Mouse (Mus musculus) megakaryocyte, embryonic 14.5 days (primary cell): ENCODE results near the gene Mrln. TPM values are rescaled to one million over a fixed set of nuclear protein-coding genes. Genes with fewer than 3 reads are reported as not detected.

Source experiments
- H3K27me3 ChIP-seq: replicated peaks from 2 replicates; pipeline ENCODE3; 2012; ENCODE audit warnings: inconsistent platforms
- H3K36me3 ChIP-seq: replicated peaks from 2 replicates; pipeline ENCODE3; 2012; ENCODE audit warnings: low read length, inconsistent platforms, mixed read lengths
- H3K4me1 ChIP-seq: 2 replicates; pipeline ENCODE4 v1.6.1; 2012; ENCODE audit warnings: inconsistent platforms
- H3K4me3 ChIP-seq: replicated peaks from 2 replicates; pipeline ENCODE3; 2012; ENCODE audit warnings: moderate library complexity, mild to moderate bottlenecking, inconsistent platforms
- H3K9me3 ChIP-seq: 2 replicates; pipeline ENCODE4 v1.6.1; 2012; ENCODE audit warnings: inconsistent platforms
- FLI1 ChIP-seq: IDR thresholded peaks from 2 replicates; pipeline ENCODE4 v1.6.1; 2012; ENCODE audit warnings: low read length, inconsistent platforms, mixed read lengths
- GATA1 ChIP-seq: IDR thresholded peaks from 3 replicates; pipeline ENCODE4 v1.6.1; 2012; ENCODE audit warnings: mixed read lengths, low read length, inconsistent platforms, borderline replicate concordance
- polyA plus RNA-seq: library from polyadenylated mRNA; stranded (reverse); fragments of >175 nt; gene quantifications from 2 replicates; pipeline ENCODE4 v1.2.3, GENCODE M21; 2012; ENCODE audit warnings: low replicate concordance; ENCODE audit not compliant: insufficient read depth

The Mrln gene
- polyA plus RNA-seq, 1 experiment: not detected

DNA sequence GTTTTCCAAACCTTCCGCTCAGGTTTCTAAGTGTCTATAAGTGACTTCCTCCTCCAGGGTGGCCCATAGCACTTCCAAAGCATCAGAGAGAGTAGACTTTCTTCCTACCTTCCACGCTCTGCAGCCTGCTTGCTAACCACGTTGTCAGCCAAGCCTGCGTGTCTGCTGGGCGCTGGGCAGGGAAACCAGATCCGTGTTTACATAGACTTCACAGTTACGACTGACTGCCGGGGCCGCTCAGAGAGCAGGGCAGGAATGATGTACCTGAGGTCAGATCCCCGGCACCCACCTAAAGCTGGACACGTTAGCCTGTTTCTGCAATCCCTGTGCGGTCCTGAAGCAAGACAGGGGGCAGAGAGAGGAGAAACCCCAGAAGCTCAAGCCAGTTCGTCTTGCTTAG is 36.1 kb upstream of the Mrln start:
- Histone ChIP-seq H3K36me3 (peaks cover 96% of the 10 kb centered on the region), H3K4me3 (no peak overlapping the region), H3K9me3 (no peaks in the 10 kb centered on the region), H3K4me1 (peaks cover 26% of the 10 kb centered on the region), H3K27me3 (no peaks in the 10 kb centered on the region)
- TF ChIP-seq GATA1 (no peak), FLI1 (no peak)

DNA sequence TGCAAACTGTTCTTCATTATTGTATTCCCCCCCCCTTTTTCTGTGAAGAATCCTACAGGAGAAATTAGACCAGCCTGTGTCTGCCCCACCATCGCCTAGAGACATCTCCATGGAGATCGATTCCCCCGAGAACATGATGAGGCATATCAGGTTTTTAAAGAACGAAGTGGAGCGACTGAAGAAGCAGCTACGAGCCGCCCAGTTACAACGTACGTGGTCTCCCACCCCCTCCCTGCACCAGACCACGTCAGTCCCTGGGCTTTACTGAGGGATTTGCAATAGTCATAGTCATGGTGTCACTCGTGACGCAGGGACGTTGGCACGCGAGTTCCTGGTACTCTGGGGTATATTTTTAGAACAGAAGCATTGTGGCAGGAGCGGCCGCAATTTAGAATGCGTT is 35.4 kb upstream of the Mrln start:
- Histone ChIP-seq H3K9me3 (no peaks in the 10 kb centered on the region), H3K36me3 (peaks cover 96% of the 10 kb centered on the region)
- TF ChIP-seq FLI1 (no peak), GATA1 (no peak)

DNA sequence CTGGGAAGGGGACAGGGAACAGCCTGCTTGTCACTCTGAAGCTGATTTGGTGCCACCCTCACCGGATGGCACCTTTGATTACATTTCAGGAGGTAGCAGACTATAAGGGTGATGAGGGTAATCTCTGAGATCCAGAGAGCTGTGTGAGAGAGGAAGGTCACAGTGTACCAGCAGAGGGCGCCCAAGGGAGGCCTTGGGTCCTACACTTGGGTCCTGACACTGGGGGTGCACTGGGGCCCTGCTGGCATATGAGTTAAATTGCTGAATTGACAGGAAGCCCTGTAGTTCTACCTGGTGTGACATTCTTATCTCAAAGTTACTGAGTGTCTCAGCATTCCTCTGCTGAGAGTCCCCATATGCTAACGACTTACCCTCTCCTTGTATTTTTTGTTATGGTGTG is 31.1 kb upstream of the Mrln start:
- Histone ChIP-seq H3K4me1 (peaks cover 26% of the 10 kb centered on the region), H3K36me3 (peaks cover 97% of the 10 kb centered on the region), H3K4me3 (no peak overlapping the region), H3K27me3 (no peaks in the 10 kb centered on the region), H3K9me3 (no peaks in the 10 kb centered on the region)
- no peak for TF ChIP-seq GATA1
- no peak for TF ChIP-seq FLI1

More for the DNA sequence above, 35.4 kb upstream of the Mrln start:
- no peaks in the 10 kb centered on the region for H3K27me3 ChIP-seq
- no peak overlapping the region for H3K4me3 ChIP-seq
- peaks cover 29% of the 10 kb centered on the region for H3K4me1 ChIP-seq

DNA sequence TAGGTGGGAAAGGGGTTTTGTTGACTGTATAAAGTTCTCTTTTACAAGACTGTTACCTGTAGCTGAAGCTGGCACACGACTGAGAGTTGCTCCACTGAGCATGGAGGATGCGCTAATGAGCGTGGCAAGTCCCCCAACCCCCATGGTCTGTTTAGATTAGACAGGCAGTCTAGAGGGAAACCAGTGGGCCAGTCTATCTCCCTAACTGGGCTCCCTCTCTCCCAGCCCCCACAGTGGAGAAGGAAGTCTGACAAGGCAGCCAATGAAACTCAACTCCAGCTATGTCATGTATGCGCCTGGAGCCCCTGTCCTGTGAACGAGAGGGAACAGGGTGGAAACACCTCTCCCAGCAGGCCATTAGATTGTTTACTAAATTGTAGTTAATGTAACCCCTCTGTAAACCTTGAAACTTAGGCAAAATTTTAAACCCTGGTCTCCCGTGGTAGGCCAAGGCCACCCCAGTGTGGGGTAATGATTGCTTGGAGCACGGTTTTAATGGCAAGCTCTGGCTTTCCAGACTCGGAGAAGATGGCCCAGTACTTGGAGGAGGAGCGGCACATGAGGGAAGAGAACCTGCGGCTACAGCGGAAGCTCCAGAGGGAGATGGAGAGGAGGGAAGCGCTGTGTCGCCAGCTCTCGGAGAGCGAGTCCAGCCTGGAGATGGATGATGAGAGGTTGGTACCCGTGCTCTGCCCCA is 29.8 kb upstream of the Mrln start:
- H3K9me3 ChIP-seq: no peaks in the 10 kb centered on the region
- H3K4me3 ChIP-seq: no peak overlapping the region
- H3K36me3 ChIP-seq: peaks cover 95% of the 10 kb centered on the region
- no peaks in the 10 kb centered on the region for H3K27me3 ChIP-seq
- TF ChIP-seq GATA1 (no peak), FLI1 (no peak)
- peaks cover 32% of the 10 kb centered on the region for H3K4me1 ChIP-seq

DNA sequence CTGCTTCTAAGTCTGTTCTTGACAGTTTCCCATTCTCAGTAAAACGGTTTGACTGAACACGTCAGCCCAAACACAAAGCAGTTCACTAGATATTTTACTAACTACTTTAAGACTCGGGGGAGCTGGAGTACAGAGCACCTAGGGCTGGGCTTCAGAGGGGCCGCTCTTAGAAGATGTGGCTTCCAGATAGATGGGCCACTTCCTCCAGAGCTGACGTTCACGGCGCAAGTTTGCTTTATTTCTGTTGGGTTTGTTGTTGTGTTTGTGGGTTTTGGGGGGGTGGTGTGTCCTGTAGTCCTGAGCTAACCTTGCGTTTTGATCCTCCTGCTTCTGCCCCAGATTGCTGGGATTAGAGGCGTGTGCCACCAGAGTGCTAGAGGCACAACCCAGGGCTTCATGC is 23.7 kb upstream of the Mrln start:
- TF ChIP-seq GATA1 (no peak), FLI1 (no peak)
- Histone ChIP-seq H3K4me1 (peaks cover 52% of the 10 kb centered on the region), H3K4me3 (peak overlapping the region; percentile 33), H3K9me3 (no peaks in the 10 kb centered on the region), H3K36me3 (peaks cover 87% of the 10 kb centered on the region), H3K27me3 (no peaks in the 10 kb centered on the region)

DNA sequence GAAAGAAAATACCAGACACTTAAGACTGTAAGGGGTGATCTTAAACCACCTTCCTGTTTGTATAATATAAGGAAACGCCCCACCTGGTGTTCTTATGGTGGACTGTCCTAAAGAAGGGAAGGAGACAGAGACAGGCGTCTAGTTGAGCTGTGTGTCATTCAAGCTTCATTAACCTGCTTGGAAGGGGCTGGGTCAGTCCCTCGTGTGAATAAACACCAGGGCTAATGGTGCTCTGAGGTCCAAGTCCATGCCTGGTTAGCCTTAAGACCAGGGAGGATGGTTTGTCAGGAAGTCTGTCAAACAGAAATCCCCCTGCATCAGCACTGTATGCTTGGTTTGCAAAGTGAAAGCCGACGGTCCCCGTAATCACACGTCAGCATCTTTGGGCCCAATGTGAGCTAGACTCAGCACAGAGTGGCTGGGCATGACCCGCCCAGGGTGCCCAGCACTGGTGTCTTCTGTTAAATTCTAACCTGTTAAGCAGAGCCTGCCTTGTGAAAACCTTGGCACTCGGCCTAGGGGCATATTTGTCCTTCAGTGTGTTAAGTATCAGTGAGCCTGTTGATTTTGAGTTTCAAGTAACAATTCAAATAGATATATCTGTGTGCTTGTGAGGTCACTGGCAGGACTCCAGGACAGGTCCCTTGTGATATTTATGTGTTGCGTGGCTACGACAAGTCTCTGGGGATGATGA is 23.0 kb upstream of the Mrln start:
- Histone ChIP-seq H3K4me1 (peaks cover 55% of the 10 kb centered on the region), H3K27me3 (no peaks in the 10 kb centered on the region), H3K9me3 (no peaks in the 10 kb centered on the region), H3K36me3 (peaks cover 88% of the 10 kb centered on the region), H3K4me3 (no peak overlapping the region)
- TF ChIP-seq FLI1 (no peak), GATA1 (no peak)

DNA sequence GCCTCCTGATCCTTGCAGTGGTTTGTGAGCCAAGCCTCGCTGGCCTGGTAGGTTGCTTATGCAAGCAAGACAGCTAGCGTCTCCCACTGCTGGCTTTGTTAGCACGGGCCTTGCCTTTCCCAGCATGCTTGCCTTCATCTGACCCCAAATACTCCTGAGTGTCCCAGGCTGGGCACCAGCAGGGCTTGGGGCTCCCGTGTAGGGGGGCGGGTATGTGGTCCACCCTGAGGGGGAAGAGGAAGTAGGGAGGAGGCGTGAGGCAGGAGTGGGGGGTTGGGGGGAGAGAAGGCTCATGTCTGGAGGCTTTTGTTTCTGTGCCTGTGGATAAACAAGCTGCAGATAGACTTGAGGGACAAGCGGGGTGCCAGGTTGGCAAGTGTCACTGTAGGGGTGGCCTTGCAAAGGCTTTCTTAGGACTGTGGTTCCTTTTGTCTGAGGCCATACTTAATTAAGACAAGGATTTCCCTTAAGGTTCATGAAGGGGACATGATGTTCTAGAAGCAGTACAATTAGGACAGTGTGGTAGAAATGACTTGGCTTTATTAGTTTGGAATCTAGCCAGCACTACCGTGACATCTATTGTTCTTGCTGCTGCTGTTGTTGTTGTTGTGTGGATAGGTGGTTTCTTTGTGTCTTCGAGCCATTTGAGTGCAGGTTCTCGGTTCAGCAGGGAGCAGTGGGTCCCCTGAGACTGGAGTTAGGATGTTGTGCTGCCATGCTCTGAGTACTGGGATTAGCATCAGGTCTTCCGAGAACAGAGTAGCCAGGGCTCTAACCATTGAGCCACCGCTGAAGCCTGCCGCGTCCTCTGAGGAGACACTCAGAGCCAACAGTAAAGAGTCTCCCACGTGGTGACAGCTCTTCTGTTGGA is 21.0 kb upstream of the Mrln start:
- peaks cover 87% of the 10 kb centered on the region for H3K36me3 ChIP-seq
- H3K27me3 ChIP-seq: no peaks in the 10 kb centered on the region
- H3K4me3 ChIP-seq: no peak overlapping the region
- H3K9me3 ChIP-seq: no peaks in the 10 kb centered on the region
- TF ChIP-seq FLI1 (no peak), GATA1 (no peak)
- H3K4me1 ChIP-seq: peaks cover 68% of the 10 kb centered on the region

DNA sequence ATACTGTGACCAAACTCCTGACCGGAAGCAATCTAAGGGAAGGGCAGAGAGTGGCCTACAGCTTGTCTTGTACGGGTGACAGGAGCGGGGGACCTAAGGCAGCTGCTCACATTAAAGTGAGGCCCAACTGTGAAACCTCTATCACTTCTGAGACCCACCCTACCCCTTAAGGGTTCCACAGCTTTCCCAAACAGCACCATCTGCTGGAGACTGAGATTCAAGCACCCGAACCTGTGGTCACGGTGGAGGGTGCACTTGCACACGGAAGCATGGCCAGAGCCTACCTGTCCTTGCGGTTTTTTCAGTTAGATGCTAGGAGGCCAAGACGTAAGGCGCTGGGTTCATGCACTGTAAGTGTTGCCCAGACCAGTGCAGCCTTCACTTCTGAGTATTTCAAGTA is 18.3 kb upstream of the Mrln start:
- Histone ChIP-seq H3K4me1 (peaks cover 52% of the 10 kb centered on the region), H3K36me3 (peaks cover 96% of the 10 kb centered on the region), H3K4me3 (no peak overlapping the region), H3K27me3 (no peaks in the 10 kb centered on the region), H3K9me3 (no peaks in the 10 kb centered on the region)
- TF ChIP-seq GATA1: no peak
- TF ChIP-seq FLI1: no peak

DNA sequence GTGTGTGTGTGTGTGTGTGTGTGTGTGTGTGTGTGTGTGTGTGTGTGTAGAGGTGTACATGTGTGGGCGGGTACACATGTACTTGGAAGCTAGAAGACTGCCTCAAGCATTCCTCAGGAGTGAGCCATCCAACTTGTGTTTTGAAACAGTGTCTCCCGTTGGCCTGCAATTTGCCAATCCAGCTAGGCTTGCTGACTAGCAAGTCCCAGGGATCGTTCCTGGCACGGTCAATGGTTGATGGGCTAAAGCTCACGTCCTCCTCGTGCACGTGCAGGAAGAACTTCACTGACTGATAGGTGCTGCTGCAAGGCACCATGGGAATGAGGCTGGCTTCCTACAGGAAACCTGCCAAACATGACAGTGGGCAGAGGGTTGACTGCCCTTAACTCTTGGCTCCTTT is 17.9 kb upstream of the Mrln start:
- Histone ChIP-seq H3K36me3 (peaks cover 96% of the 10 kb centered on the region), H3K9me3 (no peaks in the 10 kb centered on the region), H3K4me3 (peak overlapping the region; percentile 80), H3K27me3 (no peaks in the 10 kb centered on the region), H3K4me1 (peaks cover 47% of the 10 kb centered on the region)
- TF ChIP-seq FLI1: no peak
- no peak for TF ChIP-seq GATA1

DNA sequence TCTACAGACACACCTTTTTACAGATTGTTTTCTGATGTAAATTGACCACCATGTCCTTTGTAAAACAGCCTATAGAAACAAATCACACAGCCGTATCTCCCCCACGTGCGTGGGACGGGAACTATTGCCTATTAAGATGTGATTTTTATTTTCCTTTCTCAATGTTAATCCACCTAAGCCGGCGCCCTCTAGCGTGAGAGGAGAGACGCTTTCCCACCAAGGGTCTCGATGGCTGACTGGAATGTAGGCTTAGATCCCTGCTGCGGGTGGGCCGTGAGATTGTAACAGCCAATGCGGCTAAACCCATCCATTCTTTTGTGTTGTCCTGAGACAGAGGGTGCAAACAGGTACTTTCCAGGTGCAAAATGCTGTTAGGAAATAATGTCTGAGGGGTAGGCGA is 14.6 kb upstream of the Mrln start:
- no peak for TF ChIP-seq FLI1
- no peak for TF ChIP-seq GATA1
- Histone ChIP-seq H3K36me3 (peaks cover 94% of the 10 kb centered on the region), H3K4me1 (peaks cover 32% of the 10 kb centered on the region), H3K9me3 (no peaks in the 10 kb centered on the region), H3K27me3 (no peaks in the 10 kb centered on the region), H3K4me3 (no peak overlapping the region)
